Mouse (Mus musculus) kidney, postnatal 14 days (tissue): Measurements from ENCODE around the gene Ccdc71.

Experiments
- DNase-seq: peaks from one replicate; pipeline ENCODE4 v3.0.0; 2022; ENCODE audit warnings: mixed read lengths

Ccdc71 gene

DNA sequence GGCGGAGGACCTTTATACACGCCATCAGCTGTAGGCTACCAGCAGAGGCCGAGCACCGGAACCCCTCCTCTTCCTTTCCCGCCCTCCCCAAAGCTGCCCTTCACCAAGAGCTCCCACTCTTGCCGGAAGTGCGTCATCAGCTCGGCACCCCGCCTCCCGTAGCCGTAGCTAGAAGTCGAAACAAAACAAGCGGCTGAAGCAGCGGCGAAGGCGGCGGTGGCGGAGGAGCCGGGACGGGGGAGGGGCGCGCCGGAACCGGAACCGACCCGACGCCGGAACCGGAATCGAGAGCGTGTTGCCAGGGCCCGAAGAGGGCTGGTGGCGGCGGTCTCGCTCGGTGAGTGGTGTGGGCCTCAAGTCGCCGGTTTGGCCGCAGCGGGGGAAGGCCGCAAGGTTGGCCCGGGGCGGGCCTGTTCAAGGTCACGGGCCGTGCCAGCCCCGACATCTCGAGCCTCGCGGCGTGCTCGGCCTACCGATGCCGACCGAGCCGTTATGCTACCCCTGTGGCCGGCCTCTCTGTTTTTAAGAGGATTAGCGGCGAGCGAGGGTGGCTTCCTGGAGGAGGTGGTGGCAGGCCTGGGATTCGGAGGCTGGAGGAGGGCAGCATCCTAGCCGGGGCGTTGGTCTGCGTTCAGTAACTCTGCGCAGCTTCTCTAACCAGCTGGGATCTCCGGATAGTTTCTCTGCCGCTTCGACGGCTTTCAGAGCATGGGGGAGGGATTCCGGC is 30.4 kb downstream of the Ccdc71 start, which contains the start of gene Usp19:
Usp19 (plus strand) TSS at position 44 of the 727 bp plus-strand sequence.
- DNase-seq: peak; percentile 98

DNA sequence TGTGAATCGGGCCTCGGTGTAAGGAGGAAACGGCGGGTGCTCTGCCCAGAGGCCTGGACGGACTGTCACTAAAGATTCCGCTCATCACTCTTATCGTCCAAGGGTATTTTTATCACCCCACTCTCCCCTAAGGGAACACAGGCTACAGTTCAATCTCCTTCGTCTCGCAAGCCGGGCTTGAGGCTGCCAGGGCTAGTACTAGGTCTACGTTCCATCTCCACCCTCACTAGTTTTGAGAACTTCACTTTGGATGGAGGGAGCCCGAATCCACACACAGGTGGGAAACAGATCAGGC is 30.9 kb downstream of the Ccdc71 start:
- DNase-seq: no peak

DNA sequence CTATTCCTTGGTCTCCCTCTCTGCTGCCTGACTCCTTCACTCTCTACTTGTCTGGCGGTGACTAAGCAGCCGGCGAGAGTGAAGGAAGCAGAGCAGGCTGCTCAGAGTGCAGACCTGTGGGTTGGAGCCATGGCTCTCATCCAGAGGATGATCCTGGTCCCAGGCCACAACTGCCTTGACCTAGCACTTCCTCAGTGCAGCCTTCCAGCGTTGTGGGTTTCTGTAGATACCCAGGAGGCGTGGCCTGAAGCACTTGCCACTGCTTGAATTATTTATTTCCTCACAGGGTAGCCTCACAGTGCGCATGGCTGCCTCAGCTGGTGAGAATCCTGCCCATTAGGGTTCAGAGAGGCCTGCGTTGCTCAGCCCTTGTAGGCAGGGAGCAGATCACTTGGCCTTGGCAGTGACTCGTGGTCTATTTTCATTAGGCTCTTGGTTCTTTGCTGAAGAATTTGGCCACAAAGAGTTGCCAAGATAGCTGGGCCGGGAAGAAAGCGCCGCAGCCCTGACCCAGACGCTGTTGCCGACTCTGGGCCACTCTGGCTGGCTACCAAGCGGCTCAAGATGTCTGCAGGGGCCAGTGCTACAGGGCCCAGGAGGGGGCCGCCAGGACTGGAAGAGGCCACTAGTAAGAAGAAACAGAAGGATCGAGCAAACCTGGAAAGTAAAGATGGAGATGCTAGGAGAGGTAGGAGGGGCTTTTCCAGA is 31.9 kb downstream of the Ccdc71 start:
- peak; percentile 61 for DNase-seq

DNA sequence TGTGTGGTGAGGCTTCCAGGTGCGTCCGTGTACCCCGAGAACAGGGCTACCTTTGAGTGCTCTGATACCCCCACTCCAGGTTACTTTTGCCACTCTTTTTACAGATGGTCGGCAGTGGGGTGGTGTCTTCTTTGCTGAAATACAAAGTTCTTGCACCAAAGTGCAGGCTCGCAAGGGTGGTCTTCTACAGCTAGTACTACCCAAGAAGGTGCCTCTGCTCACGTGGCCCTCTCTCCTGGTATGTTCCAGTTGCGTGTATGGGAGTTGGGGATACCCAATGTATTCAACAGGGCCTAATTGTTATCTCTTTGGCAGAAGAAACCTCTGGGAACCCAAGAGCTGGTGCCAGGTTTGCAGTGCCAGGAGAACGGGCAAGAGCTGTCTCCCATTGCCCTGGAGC is 32.9 kb downstream of the Ccdc71 start:
- DNase-seq: no peak

DNA sequence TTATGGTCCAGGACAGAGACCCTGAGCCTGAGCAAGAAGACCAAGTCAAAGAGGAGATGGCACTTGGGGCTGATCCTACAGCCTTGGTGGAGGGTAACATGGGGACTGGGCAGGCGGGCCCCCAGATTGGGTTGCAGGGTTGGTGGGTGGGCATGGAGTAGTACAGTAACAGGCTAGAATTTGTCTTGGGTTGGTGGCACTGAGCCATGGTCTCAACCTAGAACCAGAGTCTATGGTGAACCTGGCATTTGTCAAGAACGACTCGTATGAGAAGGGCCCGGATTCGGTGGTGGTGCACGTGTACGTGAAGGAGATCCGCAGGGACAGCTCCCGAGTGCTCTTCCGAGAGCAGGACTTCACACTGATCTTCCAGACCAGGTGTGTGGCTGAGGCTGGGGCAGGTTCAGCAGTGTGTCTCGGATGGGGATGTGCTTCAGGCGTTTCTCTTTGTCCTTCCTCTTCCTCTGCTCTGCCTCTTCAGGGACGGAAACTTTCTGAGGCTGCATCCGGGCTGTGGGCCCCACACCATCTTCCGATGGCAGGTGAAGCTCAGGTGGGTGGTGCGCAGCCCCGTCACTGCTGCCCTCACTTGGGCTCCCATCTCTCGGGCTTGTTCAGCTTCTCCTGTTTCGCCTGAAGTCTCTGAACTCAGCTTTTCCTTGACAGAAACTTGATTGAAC is 34.0 kb downstream of the Ccdc71 start:
- DNase-seq: no peak

DNA sequence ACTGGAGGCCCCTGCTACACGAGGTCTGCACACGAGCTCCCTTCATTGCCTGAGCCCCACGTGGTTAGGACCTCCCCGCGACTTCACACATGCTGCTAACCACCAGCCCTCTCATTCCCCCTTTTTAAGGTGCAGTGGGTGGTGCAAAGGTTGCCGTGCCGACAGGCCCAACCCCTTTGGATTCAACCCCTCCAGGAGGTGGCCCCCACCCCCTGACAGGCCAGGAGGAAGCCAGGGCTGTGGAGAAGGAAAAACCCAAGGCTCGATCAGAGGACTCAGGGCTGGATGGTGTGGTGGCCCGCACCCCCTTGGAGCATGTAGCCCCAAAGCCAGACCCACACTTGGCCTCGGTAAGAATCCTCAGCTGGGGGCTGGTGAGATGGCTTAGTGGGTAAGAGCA is 34.6 kb downstream of the Ccdc71 start:
- no peak for DNase-seq

DNA sequence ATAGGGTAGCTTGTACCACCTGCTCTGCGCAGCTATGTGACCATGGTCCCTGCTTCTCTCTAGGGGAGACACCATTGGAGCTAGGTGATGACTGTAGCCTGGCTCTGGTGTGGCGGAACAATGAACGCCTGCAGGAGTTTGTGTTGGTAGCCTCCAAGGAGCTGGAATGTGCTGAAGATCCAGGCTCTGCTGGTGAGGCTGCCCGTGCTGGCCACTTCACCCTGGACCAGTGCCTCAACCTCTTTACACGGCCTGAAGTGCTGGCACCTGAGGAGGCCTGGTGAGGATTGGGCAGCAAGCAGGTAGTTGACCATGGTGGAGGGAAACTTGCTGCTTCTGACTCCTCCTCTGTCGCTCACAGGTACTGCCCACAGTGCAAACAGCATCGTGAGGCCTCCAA is 38.9 kb downstream of the Ccdc71 start:
- no peak for DNase-seq

DNA sequence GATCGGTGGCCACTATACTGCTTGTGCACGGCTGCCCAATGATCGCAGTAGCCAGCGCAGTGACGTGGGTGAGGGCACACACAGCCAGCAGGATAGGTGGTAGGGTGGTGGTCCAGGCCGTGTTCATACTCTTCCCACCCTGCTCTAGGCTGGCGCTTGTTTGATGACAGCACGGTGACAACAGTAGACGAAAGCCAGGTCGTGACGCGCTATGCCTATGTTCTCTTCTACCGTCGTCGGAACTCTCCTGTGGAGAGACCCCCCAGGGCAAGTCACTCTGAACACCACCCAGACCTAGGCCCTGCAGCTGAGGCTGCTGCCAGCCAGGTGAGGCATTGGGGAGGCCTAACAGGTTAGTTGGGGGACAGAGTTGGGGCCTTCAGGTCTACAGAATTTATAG is 39.6 kb downstream of the Ccdc71 start:
- no peak for DNase-seq

DNA sequence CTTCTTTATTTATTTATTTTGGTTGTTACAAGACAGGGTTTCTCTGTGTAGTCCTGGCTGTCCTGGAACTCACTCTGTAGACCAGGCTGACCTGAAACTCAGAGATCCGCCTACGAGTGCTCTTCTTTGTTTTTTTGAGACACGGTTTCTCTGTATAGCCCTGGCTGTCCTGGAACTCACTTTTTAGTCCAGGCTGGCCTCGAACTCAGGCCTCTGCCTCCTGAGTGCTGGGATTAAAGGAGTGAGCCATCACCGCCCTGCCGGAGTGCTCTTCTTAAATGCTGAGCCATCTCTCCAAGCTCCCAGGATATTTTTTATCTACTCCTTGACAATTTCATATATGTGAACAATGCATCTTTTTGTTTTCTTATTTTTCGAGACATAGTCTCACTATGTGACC is 46.6 kb downstream of the Ccdc71 start:
- DNase-seq: no peak

DNA sequence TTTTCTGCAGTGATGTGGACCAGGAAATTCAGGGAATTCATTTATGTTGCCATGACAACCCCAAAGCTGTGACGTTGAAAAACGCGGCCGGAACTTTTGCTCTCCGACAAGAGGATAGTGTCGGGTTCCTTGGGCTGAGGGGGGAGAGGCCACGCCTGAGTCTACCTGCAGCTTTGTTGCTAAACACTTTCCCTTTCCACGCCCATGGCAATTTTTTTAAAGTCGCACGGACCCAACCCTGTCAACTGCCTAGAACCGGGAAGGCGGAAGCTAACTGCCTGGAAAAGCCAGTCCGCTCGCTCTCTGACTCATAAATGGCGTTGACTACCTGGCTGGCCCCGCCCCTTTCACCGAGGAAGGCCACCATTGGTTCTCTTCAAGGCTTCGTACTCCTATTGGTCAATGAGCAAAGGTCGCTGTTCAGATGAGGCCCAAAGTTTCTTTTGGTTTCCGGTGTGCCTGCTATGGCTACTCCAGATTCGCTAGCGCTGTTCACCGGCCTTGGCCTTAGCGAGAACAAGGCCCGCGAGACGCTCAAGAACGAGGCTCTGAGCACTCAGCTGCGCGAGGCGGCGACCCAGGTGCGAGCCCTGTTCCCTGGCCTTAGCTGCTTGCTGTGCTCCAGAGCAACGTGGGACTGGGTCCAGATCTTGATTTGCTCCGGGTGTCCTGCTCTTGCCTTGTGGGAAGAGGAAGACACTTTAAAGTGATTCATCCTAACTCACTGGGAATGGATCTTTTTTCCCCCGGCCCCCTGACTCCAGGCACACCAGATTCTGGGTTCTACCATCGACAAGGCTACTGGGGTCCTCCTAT is 47.5 kb downstream of the Ccdc71 start, which contains the start of gene Qars:
Qars (plus strand) TSS at position 88 of the 816 bp plus-strand sequence.
- DNase-seq: peak; percentile 98

DNA sequence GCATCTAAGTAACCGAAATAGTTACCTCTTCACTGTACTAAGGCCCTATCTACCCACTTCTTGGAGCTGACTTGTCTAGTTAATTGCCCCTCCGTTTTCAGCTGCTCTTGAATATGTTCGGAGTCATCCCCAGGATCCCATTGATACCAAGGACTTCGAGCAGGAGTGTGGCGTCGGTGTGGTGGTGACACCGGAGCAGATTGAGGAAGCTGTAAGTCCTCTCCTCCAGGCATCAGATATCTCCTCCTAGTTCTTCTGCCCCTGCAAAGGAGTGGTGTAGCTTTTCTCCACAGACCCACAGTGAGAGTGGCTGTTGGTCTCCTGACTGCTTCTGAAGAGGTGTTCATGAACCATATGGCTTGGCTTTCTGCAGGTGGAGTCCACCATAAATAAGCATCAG is 48.4 kb downstream of the Ccdc71 start:
- no peak for DNase-seq
